ENCODE assay signal across 8 mouse cellular contexts in the genomic region with DNA sequence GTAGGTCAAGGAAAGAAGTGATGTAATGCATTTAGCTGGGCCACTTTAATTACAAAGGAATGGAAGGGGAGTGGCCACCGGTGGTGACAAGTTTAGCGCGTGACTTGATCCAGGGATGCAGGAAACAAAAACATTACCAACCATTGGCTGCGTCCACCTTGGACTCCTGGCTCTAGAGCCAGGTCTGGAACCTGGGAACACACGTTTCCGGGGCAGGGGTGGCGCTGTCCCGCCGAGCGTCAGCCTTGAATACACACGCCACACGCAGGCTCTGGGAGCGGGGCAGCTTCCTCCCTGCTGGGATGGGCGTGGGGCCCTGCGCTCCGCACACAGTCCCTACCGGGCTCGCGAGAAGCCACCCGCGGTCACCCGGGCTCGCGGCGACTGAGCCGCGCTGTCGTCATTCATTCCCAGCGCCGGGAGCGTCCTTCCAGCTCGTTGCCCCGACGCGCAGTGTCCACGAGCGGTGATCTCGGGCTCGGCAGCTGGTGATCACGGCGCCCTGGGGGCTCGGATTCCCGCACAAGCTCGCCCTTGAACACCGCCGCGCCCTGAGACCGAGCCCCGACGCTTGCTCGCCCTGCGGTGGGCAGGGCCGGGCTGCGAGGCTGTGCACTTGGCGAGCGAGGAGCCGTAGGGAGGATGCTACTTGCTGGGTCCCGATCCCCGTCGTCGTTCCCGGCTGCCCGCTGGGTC. TPM values are rescaled to one million over a fixed set of nuclear protein-coding genes. Genes with fewer than 3 reads are reported as not detected.
DNase-seq lines count a peak whose midpoint lies in the region; ATAC-seq lines count a peak whose summit lies in the region.

A gene (plus strand): TSS at position 118 of the 696 bp plus-strand sequence.

- DNase-seq in CD4-positive helper T cell, adult 2 months (ENCODE audit: low read depth, low spot score) = peak; percentile 10
- DNase-seq in forebrain, embryonic 14.5 days (ENCODE audit: low spot score) = peak; percentile 81
- DNase-seq in kidney, postnatal 14 days = peak; percentile 74

- peak within 1 kb of the TSS; percentile 51 for H3K4me2 ChIP-seq in forebrain, embryonic 14.5 days (ENCODE audit: low read length)
- H3K4me2 ChIP-seq in heart, embryonic 16.5 days (ENCODE audit: low read depth, low read length) = peak within 1 kb of the TSS; percentile 80
- peak within 1 kb of the TSS; percentile 81 for H3K4me2 ChIP-seq in liver, embryonic 12.5 days
- peak within 1 kb of the TSS; percentile 79 for H3K4me2 ChIP-seq in stomach, embryonic 15.5 days

- H3K27me3 ChIP-seq in forebrain, embryonic 14.5 days (replicated peaks; ENCODE audit: control insufficient read depth, insufficient read depth, low read length) = no peaks in the 10 kb centered on the region
- peaks cover 7% of the 10 kb centered on the region for H3K27me3 ChIP-seq in heart, embryonic 16.5 days (ENCODE audit: control insufficient read depth, insufficient read depth, low read length)
- H3K27me3 ChIP-seq in liver, embryonic 12.5 days (replicated peaks) = peaks cover 50% of the 10 kb centered on the region
- no peaks in the 10 kb centered on the region for H3K27me3 ChIP-seq in stomach, embryonic 15.5 days (replicated peaks)

- H3K4me1 ChIP-seq in forebrain, embryonic 14.5 days (ENCODE audit: control insufficient read depth, insufficient read depth, low read length) = peaks cover 13% of the 10 kb centered on the region
- H3K4me1 ChIP-seq in heart, embryonic 16.5 days (ENCODE audit: control insufficient read depth, insufficient read depth, low read length) = peaks cover 5% of the 10 kb centered on the region
- H3K4me1 ChIP-seq in liver, embryonic 12.5 days = peaks cover 7% of the 10 kb centered on the region; the same call in 1 of the 2 replicates
- H3K4me1 ChIP-seq in stomach, embryonic 15.5 days = 0 out of 2 replicates have a peak, but pooled peaks cover 4% of the 10 kb centered on the region

- H3K9ac ChIP-seq in forebrain, embryonic 14.5 days (ENCODE audit: low read length) = peak within 1 kb of the TSS; percentile 99
- peak within 1 kb of the TSS; percentile 79 for H3K9ac ChIP-seq in heart, embryonic 16.5 days (ENCODE audit: low read length)
- H3K9ac ChIP-seq in liver, embryonic 12.5 days = peak within 1 kb of the TSS; percentile 62
- H3K9ac ChIP-seq in stomach, embryonic 15.5 days = peak within 1 kb of the TSS; percentile 73

- no peaks in the 10 kb centered on the region for H3K9me3 ChIP-seq in forebrain, embryonic 14.5 days (replicated peaks; ENCODE audit: control insufficient read depth, low read length)
- H3K9me3 ChIP-seq in heart, embryonic 16.5 days (replicated peaks; ENCODE audit: control insufficient read depth, low read length) = no peaks in the 10 kb centered on the region
- H3K9me3 ChIP-seq in liver, embryonic 12.5 days (replicated peaks) = no peaks in the 10 kb centered on the region
- no peaks in the 10 kb centered on the region for H3K9me3 ChIP-seq in stomach, embryonic 15.5 days

- ATAC-seq in cerebellum, adult (ENCODE audit: insufficient number of reproducible peaks, low FRiP score, low TSS enrichment) = peak; percentile 81
- peak; percentile 91 for ATAC-seq in forebrain, embryonic 14.5 days
- peak; percentile 87 for ATAC-seq in heart, embryonic 16.5 days (replicated peaks; ENCODE audit: extremely low read depth, insufficient read depth, low FRiP score)
- ATAC-seq in liver, embryonic 12.5 days = peak; percentile 78
- ATAC-seq in monocyte, adult 5-6 weeks (replicated peaks; ENCODE audit: insufficient number of reproducible peaks, low FRiP score, low TSS enrichment, poor library complexity, severe bottlenecking) = peak; percentile 82
- peak; percentile 94 for ATAC-seq in stomach, embryonic 15.5 days (ENCODE audit: insufficient read depth, low FRiP score, low read depth)

- H3K4me3 ChIP-seq in forebrain, embryonic 14.5 days (ENCODE audit: low read depth, low read length) = peak within 1 kb of the TSS; percentile 84
- peak within 1 kb of the TSS; percentile 70 for H3K4me3 ChIP-seq in heart, embryonic 16.5 days (ENCODE audit: low read length)
- peak within 1 kb of the TSS; percentile 62 for H3K4me3 ChIP-seq in liver, embryonic 12.5 days
- H3K4me3 ChIP-seq in stomach, embryonic 15.5 days (replicated peaks) = peak within 1 kb of the TSS; percentile 67

- under 1% methylated on average over 63 of the region's 63 CpGs for WGBS in forebrain, embryonic 14.5 days
- under 1% methylated on average over 60 of the region's 63 CpGs for WGBS in heart, embryonic 16.5 days
- WGBS in liver, embryonic 12.5 days (ENCODE audit: insufficient replicate concordance) = 2% methylated on average over 63 of the region's 63 CpGs
- under 1% methylated on average over 63 of the region's 63 CpGs for WGBS in stomach, embryonic 15.5 days

- H3K36me3 ChIP-seq in forebrain, embryonic 14.5 days (ENCODE audit: control insufficient read depth, insufficient read depth, low read length) = no peaks in the 10 kb centered on the region
- no peaks in the 10 kb centered on the region for H3K36me3 ChIP-seq in heart, embryonic 16.5 days (ENCODE audit: control insufficient read depth, insufficient read depth)
- H3K36me3 ChIP-seq in liver, embryonic 12.5 days = no peaks in the 10 kb centered on the region
- H3K36me3 ChIP-seq in stomach, embryonic 15.5 days = no peaks in the 10 kb centered on the region

- peak within 1 kb of the TSS; percentile 93 for H3K27ac ChIP-seq in forebrain, embryonic 14.5 days (ENCODE audit: low read depth, low read length)
- peak within 1 kb of the TSS; percentile 54 for H3K27ac ChIP-seq in heart, embryonic 16.5 days (ENCODE audit: low read length)
- H3K27ac ChIP-seq in liver, embryonic 12.5 days = peak within 1 kb of the TSS; percentile 65
- peak within 1 kb of the TSS; percentile 91 for H3K27ac ChIP-seq in stomach, embryonic 15.5 days

RNA-seq across cellular contexts. Expression of the gene that starts here (rescaled TPM):
- polyA plus RNA-seq in forebrain, embryonic 14.5 days (2014; fragmentation: Nextera tagmentation; extraction: Ambion mirVana) = 16.6 and 18.8 TPM in 2 replicates
- polyA plus RNA-seq in heart, embryonic 16.5 days (2015; fragmentation: Nextera tagmentation; extraction: Ambion mirVana) = 0.66 and 1.1 TPM in 2 replicates
- polyA plus RNA-seq in liver, embryonic 12.5 days (2016; fragmentation: Nextera tagmentation; extraction: Ambion mirVana) = 0.60 and 0.72 TPM in 2 replicates
- total RNA-seq in monocyte, adult 5-6 weeks (2017) = 13.9 to 21.4 TPM (median 17.8 TPM) in 3 replicates
- 3.0 and 3.8 TPM in 2 replicates for polyA plus RNA-seq in stomach, embryonic 15.5 days (2015; fragmentation: Nextera tagmentation; extraction: Ambion mirVana)

Comparison
In these comparisons a context has a peak if more than half of its experiments do, and no peak if none do; other contexts are left out.
1. Peak in every context shown above with its lines: DNase-seq, ATAC-seq, H3K4me3 ChIP-seq and H3K27ac ChIP-seq.
2. Peak in ATAC-seq, H3K4me3 ChIP-seq, H3K27ac ChIP-seq, H3K9ac ChIP-seq and H3K4me2 ChIP-seq in liver, embryonic 12.5 days; RNA of the gene not detected or under 1 TPM.
3. DNase-seq: peak in every context shown above with its lines; median percentile 81 in forebrain, embryonic 14.5 days; 74 in kidney, postnatal 14 days; 10 in CD4-positive helper T cell, adult 2 months.